Mouse (Mus musculus) embryonic facial prominence, embryonic 11.5 days (tissue): ENCODE measurements around the gene Ptpn11. TPM values are rescaled to one million over a fixed set of nuclear protein-coding genes. Genes with fewer than 3 reads are reported as not detected.

Experiments
- ATAC-seq: fragments of 200-750 bp; cut with Nextera tagmentation; replicated peaks from 2 replicates; pipeline ENCODE4 v1.8.0; 2017; ENCODE audit warnings: low read depth; ENCODE audit not compliant: insufficient number of reproducible peaks, low FRiP score, low TSS enrichment
- DNase-seq: peaks from one replicate; pipeline ENCODE4 v3.0.0-alpha.2; 2015; ENCODE audit warnings: low spot score
- H3K27ac ChIP-seq: fragments of 300-500 bp; sonication (generic); replicated peaks from 2 replicates; pipeline ENCODE4 v1.5.1; 2014; ENCODE audit warnings: mild to moderate bottlenecking, low read depth, low read length, control low read depth
- H3K27me3 ChIP-seq: fragments of 300-500 bp; sonication (generic); 2 replicates; pipeline ENCODE4 v1.6.1; 2014; ENCODE audit warnings: mild to moderate bottlenecking, low read length, moderate library complexity, mixed read lengths; ENCODE audit not compliant: control insufficient read depth, insufficient read depth
- H3K36me3 ChIP-seq: fragments of 300-500 bp; sonication (generic); replicated peaks from 2 replicates; pipeline ENCODE4 v1.6.1; 2014; ENCODE audit warnings: low read depth, mild to moderate bottlenecking, low read length, moderate library complexity, mixed read lengths; ENCODE audit not compliant: control insufficient read depth, insufficient read depth
- H3K4me1 ChIP-seq: fragments of 300-500 bp; sonication (generic); 2 replicates; pipeline ENCODE4 v1.6.1; 2014; ENCODE audit warnings: low read length, mixed read lengths; ENCODE audit not compliant: control insufficient read depth, insufficient read depth
- H3K4me2 ChIP-seq: fragments of 300-500 bp; sonication (generic); 2 replicates; pipeline ENCODE4 v1.6.1; 2014; ENCODE audit warnings: low read depth, mild to moderate bottlenecking, control low read depth, low read length, moderate library complexity
- H3K4me3 ChIP-seq: fragments of 300-500 bp; sonication (generic); 2 replicates; pipeline ENCODE4 v1.5.1; 2014; ENCODE audit warnings: low read depth, low read length, control low read depth
- H3K9ac ChIP-seq: fragments of 300-500 bp; sonication (generic); replicated peaks from 2 replicates; pipeline ENCODE4 v1.6.1; 2014; ENCODE audit warnings: mild to moderate bottlenecking, control low read depth, low read length
- H3K9me3 ChIP-seq: fragments of 300-500 bp; sonication (generic); replicated peaks from 2 replicates; pipeline ENCODE4 v1.6.1; 2016; ENCODE audit warnings: mild to moderate bottlenecking, low read length, inconsistent platforms, mixed read lengths; ENCODE audit not compliant: control insufficient read depth
- WGBS: fragments of 180-500 bp; shearing (Covaris S2); extraction: QIAGEN DNeasy Blood & Tissue Kit; methylation state at CpG from one replicate; pipeline ENCODE4 v1.1.7; 2014; 5-methylcytosine and 5-hydroxymethylcytosine counted together
- polyA plus RNA-seq: library from polyadenylated mRNA; unstranded; fragments of >200 nt; fragmentation: Nextera tagmentation; extraction: Ambion mirVana; gene quantifications from 2 replicates; pipeline ENCODE4 v1.2.1, GENCODE M21; 2014

Gene Ptpn11
- polyA plus RNA-seq, 1 experiment from 2014 or later = 25.1 TPM

GRCm38 (mm10) chr5:121119331-121120034 lies 71.7 kb downstream of the Ptpn11 start:
- Histone ChIP-seq H3K36me3 (no peaks in the 10 kb centered on the region), H3K27ac (no peak overlapping the region), H3K4me1 (no peaks in the 10 kb centered on the region; the same call in 1 of the 2 replicates), H3K9ac (no peak overlapping the region), H3K9me3 (no peaks in the 10 kb centered on the region), H3K4me3 (no peak overlapping the region), H3K27me3 (no peaks in the 10 kb centered on the region), H3K4me2 (no peak overlapping the region)
- ATAC-seq = no peak
- WGBS = 75% methylated on average over 13 of the region's 13 CpGs
- DNase-seq = no peak

- Histone ChIP-seq H3K27me3 (no peaks in the 10 kb centered on the region), H3K36me3 (no peaks in the 10 kb centered on the region), H3K4me2 (no peak overlapping the region), H3K4me3 (no peak overlapping the region), H3K27ac (no peak overlapping the region), H3K9me3 (no peaks in the 10 kb centered on the region), H3K9ac (no peak overlapping the region), H3K4me1 (no peaks in the 10 kb centered on the region; the same call in 1 of the 2 replicates)
- DNase-seq (no peak), ATAC-seq (no peak)
- WGBS = 59% methylated on average over 4 of the region's 4 CpGs
Observed at GRCm38 (mm10) chr5:121118345-121118744, 72.9 kb downstream of the Ptpn11 start.

- no peaks in the 10 kb centered on the region; the same call in 1 of the 2 replicates for H3K4me1 ChIP-seq
- no peaks in the 10 kb centered on the region for H3K27me3 ChIP-seq
- H3K9ac ChIP-seq = no peak overlapping the region
- no peak overlapping the region for H3K4me3 ChIP-seq
- H3K36me3 ChIP-seq = no peaks in the 10 kb centered on the region
- DNase-seq = no peak
- no peaks in the 10 kb centered on the region for H3K9me3 ChIP-seq
- WGBS = 65% methylated on average over 3 of the region's 3 CpGs
- ATAC-seq = no peak
- no peak overlapping the region for H3K27ac ChIP-seq
- no peak overlapping the region for H3K4me2 ChIP-seq
Observed at GRCm38 (mm10) chr5:121116941-121117340, 74.3 kb downstream of the Ptpn11 start.

GRCm38 (mm10) chr5:121115391-121116157 lies 75.6 kb downstream of the Ptpn11 start:
- ATAC-seq (no peak), DNase-seq (peak; percentile 49)
- Histone ChIP-seq H3K36me3 (no peaks in the 10 kb centered on the region), H3K9ac (no peak overlapping the region), H3K4me2 (no peak overlapping the region), H3K27ac (no peak overlapping the region), H3K4me1 (no peaks in the 10 kb centered on the region; the same call in 1 of the 2 replicates), H3K4me3 (no peak overlapping the region), H3K9me3 (no peaks in the 10 kb centered on the region), H3K27me3 (no peaks in the 10 kb centered on the region)
- WGBS = 70% methylated on average over 8 of the region's 8 CpGs

GRCm38 (mm10) chr5:121114151-121114550 lies 77.0 kb downstream of the Ptpn11 start:
- no peak for ATAC-seq
- no peaks in the 10 kb centered on the region for H3K36me3 ChIP-seq
- H3K27ac ChIP-seq = no peak overlapping the region
- H3K27me3 ChIP-seq = no peaks in the 10 kb centered on the region
- H3K4me3 ChIP-seq = no peak overlapping the region
- H3K4me2 ChIP-seq = no peak overlapping the region
- no peaks in the 10 kb centered on the region; the same call in 1 of the 2 replicates for H3K4me1 ChIP-seq
- WGBS = 81% methylated on average over 14 of the region's 14 CpGs
- no peaks in the 10 kb centered on the region for H3K9me3 ChIP-seq
- DNase-seq = no peak
- no peak overlapping the region for H3K9ac ChIP-seq

GRCm38 (mm10) chr5:121112390-121112789 lies 78.8 kb downstream of the Ptpn11 start:
- DNase-seq (peak; percentile 15), ATAC-seq (no peak)
- Histone ChIP-seq H3K4me1 (no peaks in the 10 kb centered on the region; the same call in 1 of the 2 replicates), H3K36me3 (no peaks in the 10 kb centered on the region), H3K27ac (no peak overlapping the region), H3K4me3 (no peak overlapping the region), H3K9me3 (no peaks in the 10 kb centered on the region), H3K4me2 (no peak overlapping the region), H3K9ac (no peak overlapping the region), H3K27me3 (no peaks in the 10 kb centered on the region)
- WGBS = 71% methylated on average over 5 of the region's 5 CpGs

- Histone ChIP-seq H3K4me2 (no peak overlapping the region), H3K9me3 (no peaks in the 10 kb centered on the region), H3K9ac (no peak overlapping the region), H3K27me3 (no peaks in the 10 kb centered on the region), H3K27ac (no peak overlapping the region), H3K4me3 (no peak overlapping the region), H3K36me3 (no peaks in the 10 kb centered on the region), H3K4me1 (no peaks in the 10 kb centered on the region; the same call in 1 of the 2 replicates)
- WGBS = 91% methylated on average over 18 of the region's 18 CpGs
- ATAC-seq (no peak), DNase-seq (no peak)
Observed at GRCm38 (mm10) chr5:121111106-121111915, 79.9 kb downstream of the Ptpn11 start.
